Mouse (Mus musculus) cerebellum, adult 2 months (tissue): Measurements from ENCODE around the gene Tnfrsf4.

Experiments
- CTCF ChIP-seq: fragments of 200-500 bp; IDR thresholded peaks from 2 replicates; pipeline ENCODE4 v1.5.1; 2011; ENCODE audit warnings: low read depth, mild to moderate bottlenecking, control low read depth, low read length, moderate library complexity, borderline replicate concordance; ENCODE audit not compliant: insufficient read depth
- POLR2A ChIP-seq: fragments of 200-500 bp; IDR thresholded peaks from 2 replicates; pipeline ENCODE4 v1.6.1; 2011; ENCODE audit warnings: low read length, control low read depth, borderline replicate concordance; ENCODE audit not compliant: insufficient read depth

- TF ChIP-seq CTCF (no peak), POLR2A (no peak)
Observed at GRCm38 (mm10) chr4:156059713-156060112, 46.1 kb downstream of the Tnfrsf4 start.
